Mouse (Mus musculus): ENCODE results near the gene Vmn1r181. TPM values are rescaled to one million over a fixed set of nuclear protein-coding genes. Genes with fewer than 3 reads are reported as not detected.
"Not testable (repeated sequence)": the region's sequence is repeated elsewhere in the genome, so short reads cannot be mapped to it uniquely, and the experiment has no call there.

Gene Vmn1r181
- 0.04 TPM in 1 of 2 replicates, not detected in the other for polyA plus RNA-seq (2015; fragmentation: Nextera tagmentation; extraction: Ambion mirVana)

- H3K9me3 ChIP-seq (ENCODE audit: control insufficient read depth, low read length); H3K27me3 ChIP-seq (ENCODE audit: control insufficient read depth, insufficient read depth, low read length); H3K4me2 ChIP-seq (replicated peaks; ENCODE audit: low read depth); H3K27ac ChIP-seq (replicated peaks); ATAC-seq (ENCODE audit: low FRiP score, low TSS enrichment); H3K9ac ChIP-seq (ENCODE audit: low read length); DNase-seq (ENCODE audit: low spot score); H3K4me3 ChIP-seq (ENCODE audit: low read depth, low read length); H3K36me3 ChIP-seq (ENCODE audit: control insufficient read depth, insufficient read depth, low read length); H3K4me1 ChIP-seq (replicated peaks; ENCODE audit: control insufficient read depth, insufficient read depth): not testable (repeated sequence)
- 76% methylated on average over 8 of the region's 9 CpGs for WGBS
Observed at GRCm38 (mm10) chr7:23974315-23974714, at the start of gene Vmn1r181. Gene Vmn1r181 (plus strand): TSS chr7:23974615.

- Histone ChIP-seq H3K9ac (ENCODE audit: low read length) (no peak within 1 kb of the TSS), H3K9me3 (ENCODE audit: control insufficient read depth, low read length) (no peaks in the 10 kb centered on the region), H3K4me3 (ENCODE audit: low read depth, low read length) (no peak within 1 kb of the TSS), H3K27me3 (ENCODE audit: control insufficient read depth, insufficient read depth, low read length) (no peaks in the 10 kb centered on the region), H3K4me1 (replicated peaks; ENCODE audit: control insufficient read depth, insufficient read depth) (no peaks in the 10 kb centered on the region), H3K4me2 (replicated peaks; ENCODE audit: low read depth) (no peak within 1 kb of the TSS), H3K36me3 (ENCODE audit: control insufficient read depth, insufficient read depth, low read length) (no peaks in the 10 kb centered on the region), H3K27ac (replicated peaks) (no peak within 1 kb of the TSS)
- DNase-seq (ENCODE audit: low spot score) = no peak
- ATAC-seq (ENCODE audit: low FRiP score, low TSS enrichment) = no peak
- no peak for TF ChIP-seq CTCF (IDR thresholded peaks at IDR 0.05; ENCODE audit: low read depth)
- TF ChIP-seq EP300 (optimal IDR thresholded peaks at IDR 0.05) = no peak
- WGBS = 30% methylated on average over 2 of the region's 2 CpGs
Observed at GRCm38 (mm10) chr7:23926678-23927077, 47.7 kb upstream of the Vmn1r181 start, which contains the start of gene Vmn1r179. Gene Vmn1r179 (plus strand): TSS chr7:23926978.

- H3K9me3 ChIP-seq (ENCODE audit: control insufficient read depth, low read length) = no peaks in the 10 kb centered on the region
- TF ChIP-seq CTCF (IDR thresholded peaks at IDR 0.05; ENCODE audit: low read depth) (no peak), EP300 (optimal IDR thresholded peaks at IDR 0.05) (no peak)
- no peaks in the 10 kb centered on the region for H3K36me3 ChIP-seq (ENCODE audit: control insufficient read depth, insufficient read depth, low read length)
- H3K27me3 ChIP-seq (ENCODE audit: control insufficient read depth, insufficient read depth, low read length) = no peaks in the 10 kb centered on the region
- H3K4me2 ChIP-seq (replicated peaks; ENCODE audit: low read depth) = no peak within 1 kb of the TSS
- ATAC-seq (ENCODE audit: low FRiP score, low TSS enrichment) (no peak), DNase-seq (ENCODE audit: low spot score) (no peak)
- H3K9ac ChIP-seq (ENCODE audit: low read length) = no peak within 1 kb of the TSS
- no peak within 1 kb of the TSS for H3K27ac ChIP-seq (replicated peaks)
- H3K4me3 ChIP-seq (ENCODE audit: low read depth, low read length) = no peak within 1 kb of the TSS
- no peaks in the 10 kb centered on the region for H3K4me1 ChIP-seq (replicated peaks; ENCODE audit: control insufficient read depth, insufficient read depth)
Observed at GRCm38 (mm10) chr7:23950332-23950731, 24.1 kb upstream of the Vmn1r181 start, which contains the start of gene Vmn1r180. Gene Vmn1r180 (plus strand): TSS chr7:23950632.

GRCm38 (mm10) chr7:23968044-23968443 lies 6.4 kb upstream of the Vmn1r181 start:
- H3K27ac ChIP-seq (replicated peaks); H3K4me1 ChIP-seq (replicated peaks; ENCODE audit: control insufficient read depth, insufficient read depth); H3K36me3 ChIP-seq (ENCODE audit: control insufficient read depth, insufficient read depth, low read length); H3K4me2 ChIP-seq (replicated peaks; ENCODE audit: low read depth); DNase-seq (ENCODE audit: low spot score); H3K9ac ChIP-seq (ENCODE audit: low read length); ATAC-seq (ENCODE audit: low FRiP score, low TSS enrichment); H3K9me3 ChIP-seq (ENCODE audit: control insufficient read depth, low read length); H3K4me3 ChIP-seq (ENCODE audit: low read depth, low read length); H3K27me3 ChIP-seq (ENCODE audit: control insufficient read depth, insufficient read depth, low read length): not testable (repeated sequence)
- 41% methylated on average over 3 of the region's 3 CpGs for WGBS
- peak; percentile 61 for TF ChIP-seq CTCF (IDR thresholded peaks at IDR 0.05; ENCODE audit: low read depth)

- TF ChIP-seq EP300 (optimal IDR thresholded peaks at IDR 0.05) (no peak), CTCF (IDR thresholded peaks at IDR 0.05; ENCODE audit: low read depth) (no peak)
- DNase-seq (ENCODE audit: low spot score) (no peak), ATAC-seq (ENCODE audit: low FRiP score, low TSS enrichment) (no peak)
- no peaks in the 10 kb centered on the region for H3K27me3 ChIP-seq (ENCODE audit: control insufficient read depth, insufficient read depth, low read length)
- no peak within 1 kb of the TSS for H3K9ac ChIP-seq (ENCODE audit: low read length)
- H3K36me3 ChIP-seq (ENCODE audit: control insufficient read depth, insufficient read depth, low read length) = no peaks in the 10 kb centered on the region
- no peaks in the 10 kb centered on the region for H3K4me1 ChIP-seq (replicated peaks; ENCODE audit: control insufficient read depth, insufficient read depth)
- H3K9me3 ChIP-seq (ENCODE audit: control insufficient read depth, low read length) = no peaks in the 10 kb centered on the region
- no peak within 1 kb of the TSS for H3K4me3 ChIP-seq (ENCODE audit: low read depth, low read length)
- H3K4me2 ChIP-seq (replicated peaks; ENCODE audit: low read depth) = no peak within 1 kb of the TSS
- WGBS = 65% methylated on average over 2 of the region's 2 CpGs
- no peak within 1 kb of the TSS for H3K27ac ChIP-seq (replicated peaks)
Observed at GRCm38 (mm10) chr7:24001391-24001790, 27.0 kb downstream of the Vmn1r181 start, which contains the start of gene V1rd19. Gene V1rd19 (plus strand): TSS chr7:24001691.

Other genes starting within 250 kb of the Vmn1r181 start
- gene Vmn1r174, start 222.3 kb upstream of the Vmn1r181 start, polyA plus RNA-seq (2015; fragmentation: Nextera tagmentation; extraction: Ambion mirVana) = 0.04 TPM in 1 of 2 replicates, not detected in the other
- not detected in 2 replicates for gene Vmn1r175, start 164.0 kb upstream of the Vmn1r181 start, polyA plus RNA-seq (2015; fragmentation: Nextera tagmentation; extraction: Ambion mirVana)
- gene Vmn1r176, start 137.2 kb upstream of the Vmn1r181 start, polyA plus RNA-seq (2015; fragmentation: Nextera tagmentation; extraction: Ambion mirVana) = not detected in 2 replicates
- gene Vmn1r177, start 108.2 kb upstream of the Vmn1r181 start, polyA plus RNA-seq (2015; fragmentation: Nextera tagmentation; extraction: Ambion mirVana) = not detected in 2 replicates
- gene Vmn1r178, start 82.6 kb upstream of the Vmn1r181 start, polyA plus RNA-seq (2015; fragmentation: Nextera tagmentation; extraction: Ambion mirVana) = not detected in 2 replicates
- 0.02 TPM in 1 of 2 replicates, not detected in the other for gene Vmn1r179, start 47.6 kb upstream of the Vmn1r181 start, polyA plus RNA-seq (2015; fragmentation: Nextera tagmentation; extraction: Ambion mirVana)
- gene Vmn1r180, start 24.0 kb upstream of the Vmn1r181 start, polyA plus RNA-seq (2015; fragmentation: Nextera tagmentation; extraction: Ambion mirVana) = not detected in 2 replicates
- not detected in 2 replicates for gene V1rd19, start 27.1 kb downstream of the Vmn1r181 start, polyA plus RNA-seq (2015; fragmentation: Nextera tagmentation; extraction: Ambion mirVana)
- 0.01 TPM in 1 of 2 replicates, not detected in the other for gene Vmn1r183, start 78.6 kb downstream of the Vmn1r181 start, polyA plus RNA-seq (2015; fragmentation: Nextera tagmentation; extraction: Ambion mirVana)
- gene Zfp180, start 107.3 kb downstream of the Vmn1r181 start, polyA plus RNA-seq (2015; fragmentation: Nextera tagmentation; extraction: Ambion mirVana) = 6.7 and 7.1 TPM in 2 replicates
- 2.2 and 3.4 TPM in 2 replicates for gene Zfp112, start 137.7 kb downstream of the Vmn1r181 start, polyA plus RNA-seq (2015; fragmentation: Nextera tagmentation; extraction: Ambion mirVana)
- 8.3 TPM in 2 replicates for gene Zfp235, start 159.6 kb downstream of the Vmn1r181 start, polyA plus RNA-seq (2015; fragmentation: Nextera tagmentation; extraction: Ambion mirVana)
- gene Zfp114, start 200.4 kb downstream of the Vmn1r181 start, polyA plus RNA-seq (2015; fragmentation: Nextera tagmentation; extraction: Ambion mirVana) = 1.2 and 1.4 TPM in 2 replicates
- gene Zfp111, start 236.8 kb downstream of the Vmn1r181 start, polyA plus RNA-seq (2015; fragmentation: Nextera tagmentation; extraction: Ambion mirVana) = 3.4 and 4.0 TPM in 2 replicates

Measured in stomach, postnatal 0 days (tissue).